Mouse (Mus musculus) limb, embryonic 10.5 days (tissue): Measurements from ENCODE around the gene Sox6. TPM values are rescaled to one million over a fixed set of nuclear protein-coding genes. Genes with fewer than 3 reads are reported as not detected.

Experiments
- DNase-seq: peaks from one replicate; pipeline ENCODE4 v3.0.0-alpha.2; 2017; ENCODE audit warnings: low spot score
- H3K27ac ChIP-seq: fragments of 300-500 bp; sonication (generic); 2 replicates; pipeline ENCODE4 v1.5.1; 2016; ENCODE audit warnings: mild to moderate bottlenecking
- H3K27me3 ChIP-seq: fragments of 300-500 bp; sonication (generic); 2 replicates; pipeline ENCODE4 v1.6.1; 2016; ENCODE audit warnings: low read depth, mild to moderate bottlenecking; ENCODE audit not compliant: poor library complexity, severe bottlenecking
- H3K36me3 ChIP-seq: fragments of 300-500 bp; sonication (generic); 2 replicates; pipeline ENCODE4 v1.6.1; 2016; ENCODE audit warnings: mild to moderate bottlenecking, moderate library complexity
- H3K4me1 ChIP-seq: fragments of 300-500 bp; sonication (generic); 2 replicates; pipeline ENCODE4 v1.6.1; 2016
- H3K4me3 ChIP-seq: fragments of 300-500 bp; sonication (generic); 2 replicates; pipeline ENCODE4 v1.5.1; 2016; ENCODE audit warnings: mild to moderate bottlenecking, moderate library complexity
- H3K9me3 ChIP-seq: fragments of 300-500 bp; sonication (generic); replicated peaks from 2 replicates; pipeline ENCODE4 v1.6.1; 2016; ENCODE audit warnings: mild to moderate bottlenecking
- WGBS: fragments of 180-500 bp; shearing (Covaris S2); methylation state at CpG from one replicate; pipeline ENCODE4 v1.1.7; 2016; 5-methylcytosine and 5-hydroxymethylcytosine counted together
- polyA plus RNA-seq: library from polyadenylated mRNA; unstranded; fragments of >200 nt; fragmentation: Nextera tagmentation; extraction: Ambion mirVana; gene quantifications from 2 replicates; pipeline ENCODE4 v1.2.1, GENCODE M21; 2016

The Sox6 gene
- polyA plus RNA-seq, 1 experiment from 2014 or later = 23.7 TPM

DNA sequence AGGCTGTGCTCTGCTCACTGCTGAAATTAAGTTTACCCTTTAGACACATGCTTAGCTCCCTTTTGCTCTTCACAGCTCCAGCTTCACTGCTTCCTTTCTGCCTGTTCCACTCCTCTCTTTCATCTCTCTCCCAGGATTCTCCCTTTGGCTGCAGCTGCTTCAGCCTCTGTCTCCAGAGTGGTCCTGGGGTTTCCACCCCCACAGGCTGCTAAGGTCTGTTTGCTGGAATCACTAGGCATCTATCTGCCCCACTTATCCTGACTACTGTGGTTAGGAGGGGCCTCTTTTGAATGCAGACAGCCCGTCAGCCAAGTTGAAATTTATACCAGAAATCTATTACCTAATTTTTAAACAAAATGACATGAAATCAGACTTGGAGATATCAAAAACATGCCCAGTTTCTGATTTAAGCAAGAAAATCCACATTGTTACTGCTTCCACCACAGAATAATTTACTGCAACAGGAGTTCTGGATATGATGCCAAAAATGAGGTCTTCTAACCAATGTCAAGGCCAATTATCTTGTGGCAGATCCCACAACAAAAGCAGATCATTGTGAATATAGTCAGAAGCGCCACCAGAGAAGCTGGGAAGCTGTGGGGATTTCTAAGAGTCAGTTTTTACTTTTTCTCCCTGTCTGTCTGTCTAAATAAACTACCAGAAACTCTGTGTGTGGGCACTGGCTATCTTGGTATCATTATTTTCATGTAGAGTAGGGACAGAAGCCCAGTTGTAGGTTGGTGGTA, 552.8 kb downstream of the Sox6 start:
- Histone ChIP-seq H3K27me3 (no peaks in the 10 kb centered on the region; the same call in 1 of the 2 replicates), H3K27ac (no peak overlapping the region), H3K4me3 (no peak overlapping the region), H3K9me3 (no peaks in the 10 kb centered on the region), H3K4me1 (peaks cover 19% of the 10 kb centered on the region), H3K36me3 (no peaks in the 10 kb centered on the region)
- WGBS = 89% methylated on average over 2 of the region's 2 CpGs
- DNase-seq = no peak

DNA sequence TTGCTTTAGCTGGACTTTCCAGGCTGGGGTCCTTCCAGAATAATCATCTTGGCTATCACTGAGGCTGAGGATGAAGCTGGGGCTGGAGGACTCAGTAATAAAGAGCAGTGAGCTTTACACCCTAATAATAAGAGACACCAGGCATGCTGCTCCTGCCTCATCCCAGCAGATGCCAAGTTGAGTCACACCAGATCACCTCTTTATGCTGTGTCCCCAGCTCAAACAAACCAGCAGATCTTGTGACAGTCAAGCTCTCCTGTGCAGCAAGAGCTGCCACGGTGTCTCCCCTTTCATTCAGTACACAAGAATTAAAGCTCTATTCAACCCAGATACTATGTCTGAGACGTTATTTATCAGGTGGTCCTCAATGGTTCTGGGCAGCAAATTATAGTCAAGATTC, 560.8 kb downstream of the Sox6 start:
- no peak for DNase-seq

DNA sequence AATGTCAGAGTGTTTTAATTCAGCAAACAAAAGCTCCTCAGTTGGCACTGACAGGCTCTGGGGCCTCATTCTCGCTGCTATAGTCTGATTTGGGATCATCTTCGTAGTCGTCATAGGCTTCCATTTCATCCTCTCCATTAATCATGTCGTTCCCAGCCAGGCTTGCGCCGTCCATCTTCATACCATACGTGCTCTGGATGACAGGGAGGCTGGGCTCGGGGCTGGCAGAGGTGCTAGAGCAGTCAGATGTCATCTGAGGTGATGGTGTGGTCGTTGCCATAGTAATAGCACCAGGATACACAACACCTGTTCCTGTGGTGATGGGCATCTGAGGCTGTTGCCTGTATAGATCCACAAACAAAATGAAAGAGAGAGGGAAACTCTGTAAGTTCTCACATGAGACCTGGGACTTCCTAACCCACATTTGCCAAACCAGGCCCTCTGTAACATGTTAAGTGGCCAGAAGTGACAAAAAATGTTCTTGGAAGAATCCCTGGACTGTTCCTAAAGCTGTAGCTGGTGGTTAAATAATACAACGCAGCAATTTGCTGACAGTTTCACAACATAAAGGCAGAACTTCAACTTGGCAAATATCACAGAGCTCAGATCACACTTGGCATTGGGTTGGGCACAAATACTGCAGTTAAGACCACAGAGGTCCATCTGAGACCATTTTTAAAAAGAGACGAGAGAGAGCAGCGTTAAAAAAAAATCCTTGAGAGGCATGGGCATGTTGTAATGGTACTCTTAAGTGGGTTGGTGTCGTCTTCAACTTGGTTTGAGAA, 561.5 kb downstream of the Sox6 start:
- DNase-seq = no peak
- no peak overlapping the region for H3K27ac ChIP-seq
- no peaks in the 10 kb centered on the region for H3K9me3 ChIP-seq
- 65% methylated on average over 13 of the region's 13 CpGs for WGBS
- no peak overlapping the region for H3K4me3 ChIP-seq
- 0 out of 2 replicates have a peak, but pooled peaks cover 6% of the 10 kb centered on the region for H3K4me1 ChIP-seq
- no peaks in the 10 kb centered on the region for H3K27me3 ChIP-seq
- H3K36me3 ChIP-seq = 0 out of 2 replicates have a peak, but pooled peaks cover 3% of the 10 kb centered on the region

More for the DNA sequence above, 560.8 kb downstream of the Sox6 start:
- H3K4me3 ChIP-seq = no peak overlapping the region
- 0 out of 2 replicates have a peak, but pooled peaks cover 3% of the 10 kb centered on the region for H3K36me3 ChIP-seq
- no peaks in the 10 kb centered on the region for H3K27me3 ChIP-seq
- 0 out of 2 replicates have a peak, but pooled peaks cover 6% of the 10 kb centered on the region for H3K4me1 ChIP-seq
- H3K9me3 ChIP-seq = no peaks in the 10 kb centered on the region
- WGBS = 66% methylated on average over 2 of the region's 2 CpGs
- no peak overlapping the region for H3K27ac ChIP-seq

DNA sequence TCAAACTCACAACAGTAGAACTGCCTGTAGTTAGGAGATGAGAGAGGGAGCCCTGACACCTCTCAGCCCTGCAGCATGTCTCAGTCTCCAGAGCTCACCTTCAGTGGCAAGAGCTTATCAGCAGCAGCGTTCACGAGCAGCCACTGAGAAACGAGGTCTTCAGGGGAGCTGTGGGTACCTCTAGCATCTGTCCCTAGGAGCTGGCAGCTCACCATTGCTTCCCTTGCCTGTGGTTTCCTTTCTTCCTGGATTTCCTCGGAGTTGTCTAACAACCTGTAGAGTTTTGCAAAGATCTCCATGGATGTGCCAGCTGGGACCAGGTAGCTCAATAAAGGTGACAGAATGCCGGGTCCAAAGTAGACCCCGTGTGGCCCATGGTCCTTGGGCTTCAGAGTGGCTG, 563.4 kb downstream of the Sox6 start:
- WGBS = 78% methylated on average over 6 of the region's 6 CpGs
- Histone ChIP-seq H3K36me3 (0 out of 2 replicates have a peak, but pooled peaks cover 3% of the 10 kb centered on the region), H3K4me3 (no peak overlapping the region), H3K9me3 (no peaks in the 10 kb centered on the region), H3K4me1 (0 out of 2 replicates have a peak, but pooled peaks cover 6% of the 10 kb centered on the region), H3K27ac (no peak overlapping the region), H3K27me3 (no peaks in the 10 kb centered on the region)
- DNase-seq = no peak

DNA sequence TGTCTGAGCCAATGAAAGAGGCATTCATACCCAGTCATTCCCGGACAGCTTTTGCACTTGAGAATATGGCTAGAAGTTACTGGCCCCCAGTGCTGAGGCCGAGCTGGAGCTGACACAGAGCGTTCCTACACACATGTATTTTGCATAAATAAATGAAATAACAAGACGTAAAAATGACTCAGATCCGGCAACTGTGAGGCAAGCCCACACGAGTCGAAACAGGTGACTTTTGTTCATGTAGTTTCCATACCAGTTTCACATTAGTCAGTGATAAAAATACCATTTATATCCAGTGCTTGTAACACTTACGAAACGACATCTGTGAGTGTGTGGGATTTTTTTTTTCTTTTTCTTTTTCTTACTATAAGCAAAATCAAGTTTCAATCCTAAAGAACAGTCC, 564.5 kb downstream of the Sox6 start:
- H3K9me3 ChIP-seq = no peaks in the 10 kb centered on the region
- H3K4me3 ChIP-seq = no peak overlapping the region
- WGBS = 91% methylated on average over 9 of the region's 9 CpGs
- no peak for DNase-seq
- H3K4me1 ChIP-seq = peaks cover 9% of the 10 kb centered on the region; the same call in 1 of the 2 replicates
- no peak overlapping the region for H3K27ac ChIP-seq
- H3K27me3 ChIP-seq = no peaks in the 10 kb centered on the region
- H3K36me3 ChIP-seq = 0 out of 2 replicates have a peak, but pooled peaks cover 3% of the 10 kb centered on the region

DNA sequence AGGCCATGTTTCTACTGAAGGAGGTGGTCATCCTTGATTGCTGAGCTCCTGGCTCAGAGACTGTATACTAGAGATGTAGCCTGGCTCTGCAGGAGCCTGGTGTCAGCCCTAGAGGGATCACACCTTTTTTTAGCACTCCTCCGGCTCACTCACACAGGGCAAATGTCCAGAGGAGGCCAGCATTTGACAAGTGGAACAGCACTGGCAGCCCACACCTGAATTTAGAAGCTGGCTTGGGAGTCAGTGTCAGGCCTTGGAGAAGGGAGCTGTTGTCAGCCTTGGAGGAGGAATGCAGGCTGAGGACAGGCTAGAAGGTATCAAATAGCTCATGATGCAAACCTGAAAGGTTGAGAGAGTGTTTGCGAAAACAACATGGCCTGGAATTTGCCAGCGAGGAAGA, 565.7 kb downstream of the Sox6 start:
- no peak for DNase-seq
- H3K27ac ChIP-seq = no peak overlapping the region; the same call in 1 of the 2 replicates
- H3K36me3 ChIP-seq = 0 out of 2 replicates have a peak, but pooled peaks cover 3% of the 10 kb centered on the region
- H3K4me1 ChIP-seq = peaks cover 9% of the 10 kb centered on the region; the same call in 1 of the 2 replicates
- H3K9me3 ChIP-seq = no peaks in the 10 kb centered on the region
- H3K4me3 ChIP-seq = no peak overlapping the region
- 74% methylated on average over 3 of the region's 3 CpGs for WGBS
- H3K27me3 ChIP-seq = no peaks in the 10 kb centered on the region

DNA sequence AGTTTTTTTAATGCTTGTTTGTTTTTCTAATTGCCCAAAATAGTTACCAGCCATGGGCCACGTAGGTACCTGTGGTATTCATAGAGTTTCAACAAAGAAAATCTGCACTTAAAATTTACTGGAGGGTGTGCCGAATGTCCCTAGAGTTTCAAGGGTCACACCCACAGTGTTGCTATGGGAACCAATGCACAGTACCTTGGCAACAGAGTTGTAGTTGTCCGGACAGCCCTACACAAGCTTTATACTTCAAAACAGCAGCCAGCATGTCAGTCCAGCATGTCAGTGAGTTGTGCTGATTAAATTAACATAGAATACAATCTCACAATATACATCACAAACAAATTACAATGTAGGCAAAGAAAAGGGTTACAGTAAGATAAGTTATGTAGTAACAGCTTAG, 567.1 kb downstream of the Sox6 start:
- H3K27me3 ChIP-seq = no peaks in the 10 kb centered on the region
- DNase-seq = no peak
- H3K36me3 ChIP-seq = 0 out of 2 replicates have a peak, but pooled peaks cover 3% of the 10 kb centered on the region
- H3K4me1 ChIP-seq = peaks cover 9% of the 10 kb centered on the region; the same call in 1 of the 2 replicates
- H3K9me3 ChIP-seq = no peaks in the 10 kb centered on the region
- H3K27ac ChIP-seq = no peak overlapping the region
- 85% methylated on average over 3 of the region's 3 CpGs for WGBS
- H3K4me3 ChIP-seq = no peak overlapping the region

DNA sequence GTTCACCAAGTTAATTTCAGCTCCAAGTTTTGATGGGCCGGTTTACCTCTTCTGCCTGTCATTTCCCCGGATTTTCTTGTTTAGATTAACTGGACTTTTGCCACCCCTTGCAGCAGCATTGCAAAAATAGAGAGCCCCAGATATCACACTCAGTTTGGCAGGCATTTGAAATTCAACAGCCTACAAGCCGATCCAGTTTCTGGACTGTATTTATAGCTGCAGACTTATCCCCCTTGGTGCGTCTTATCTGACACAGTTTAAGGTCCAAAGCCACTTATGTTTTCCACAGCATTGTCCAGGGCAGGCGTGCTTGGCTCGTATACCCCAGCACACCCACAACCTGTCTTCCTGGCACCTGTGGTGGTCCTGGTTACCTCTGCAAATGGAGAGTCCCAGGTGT, 571.8 kb downstream of the Sox6 start:
- no peak for DNase-seq
- Histone ChIP-seq H3K9me3 (0 out of 2 replicates have a peak, but pooled peaks cover 2% of the 10 kb centered on the region), H3K36me3 (no peaks in the 10 kb centered on the region), H3K27ac (no peak overlapping the region), H3K4me3 (no peak overlapping the region), H3K4me1 (peaks cover 5% of the 10 kb centered on the region; the same call in 1 of the 2 replicates), H3K27me3 (no peaks in the 10 kb centered on the region)
- 89% methylated on average over 6 of the region's 6 CpGs for WGBS

DNA sequence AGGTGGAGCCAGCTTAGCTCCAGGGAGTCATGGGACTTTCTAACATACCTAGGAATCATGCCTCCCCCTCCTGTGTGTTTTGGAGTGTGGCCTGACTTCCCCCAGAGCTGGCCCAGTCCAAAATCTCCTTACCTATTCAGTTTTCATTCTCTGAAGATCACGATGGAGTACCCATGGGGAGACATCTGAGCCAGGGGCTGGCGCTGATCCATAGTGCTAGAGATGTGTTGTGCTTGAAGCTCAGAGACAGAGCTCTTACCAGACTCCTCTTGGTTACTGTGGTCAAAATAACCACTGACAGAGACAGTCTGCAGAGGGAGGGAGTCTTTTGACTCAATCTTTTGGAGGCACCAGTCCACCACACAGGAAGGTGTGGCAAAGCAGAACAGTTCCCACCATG, 575.2 kb downstream of the Sox6 start:
- Histone ChIP-seq H3K27ac (no peak overlapping the region), H3K9me3 (0 out of 2 replicates have a peak, but pooled peaks cover 2% of the 10 kb centered on the region), H3K4me3 (no peak overlapping the region), H3K36me3 (no peaks in the 10 kb centered on the region), H3K27me3 (no peaks in the 10 kb centered on the region), H3K4me1 (0 out of 2 replicates have a peak, but pooled peaks cover 2% of the 10 kb centered on the region)
- 93% methylated on average over 2 of the region's 2 CpGs for WGBS
- no peak for DNase-seq

DNA sequence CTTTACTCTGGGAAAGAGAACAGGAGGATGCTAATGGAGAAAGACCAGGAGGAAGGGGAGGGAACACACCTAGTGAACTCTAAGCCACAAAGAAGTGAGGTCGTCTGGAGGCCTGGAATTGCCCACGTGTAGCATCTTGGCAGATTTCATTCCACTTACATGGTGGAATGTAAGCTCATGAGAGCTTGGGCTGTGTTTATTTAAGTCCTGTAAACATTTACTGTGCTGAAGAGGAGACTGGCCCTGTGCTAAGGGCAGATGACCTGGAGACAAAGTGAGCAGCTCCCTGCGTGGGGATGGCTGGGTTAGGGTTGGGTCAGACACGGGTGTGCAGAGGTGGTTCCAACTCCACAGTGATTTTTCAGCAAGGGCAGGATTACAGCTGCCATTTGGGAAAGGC, 576.3 kb downstream of the Sox6 start:
- no peak for DNase-seq
- 0 out of 2 replicates have a peak, but pooled peaks cover 2% of the 10 kb centered on the region for H3K9me3 ChIP-seq
- H3K27ac ChIP-seq = no peak overlapping the region
- no peak overlapping the region for H3K4me3 ChIP-seq
- 0 out of 2 replicates have a peak, but pooled peaks cover 2% of the 10 kb centered on the region for H3K4me1 ChIP-seq
- 44% methylated on average over 4 of the region's 4 CpGs for WGBS
- H3K27me3 ChIP-seq = no peaks in the 10 kb centered on the region
- no peaks in the 10 kb centered on the region for H3K36me3 ChIP-seq

DNA sequence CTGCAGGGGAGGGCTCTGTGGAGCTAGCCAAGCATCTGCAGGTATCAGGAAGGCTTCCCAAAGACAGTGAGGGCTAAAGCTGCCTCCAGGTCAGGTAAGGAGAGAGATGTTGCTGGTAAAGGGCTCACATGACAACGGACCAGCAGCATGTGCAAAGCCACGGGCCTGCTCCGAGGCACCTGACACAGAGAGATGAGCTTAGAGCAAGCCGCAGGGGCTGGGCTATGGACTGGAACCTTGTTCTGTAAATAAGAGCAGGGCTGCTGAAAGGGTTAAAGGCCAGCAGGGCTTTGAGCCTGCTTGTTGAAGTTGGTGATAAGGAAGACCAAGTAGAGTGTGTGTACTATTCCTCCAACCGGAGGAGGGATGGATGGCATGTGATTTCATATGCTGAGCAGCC, 583.6 kb downstream of the Sox6 start:
- 88% methylated on average over 5 of the region's 5 CpGs for whole genome bisulfite sequencing
- Histone ChIP-seq H3K36me3 (no peaks in the 10 kb centered on the region), H3K4me1 (peaks cover 31% of the 10 kb centered on the region), H3K27me3 (peaks cover 20% of the 10 kb centered on the region; the same call in 1 of the 2 replicates), H3K4me3 (no peak overlapping the region), H3K9me3 (no peaks in the 10 kb centered on the region), H3K27ac (no peak overlapping the region)
- DNase-seq = no peak

DNA sequence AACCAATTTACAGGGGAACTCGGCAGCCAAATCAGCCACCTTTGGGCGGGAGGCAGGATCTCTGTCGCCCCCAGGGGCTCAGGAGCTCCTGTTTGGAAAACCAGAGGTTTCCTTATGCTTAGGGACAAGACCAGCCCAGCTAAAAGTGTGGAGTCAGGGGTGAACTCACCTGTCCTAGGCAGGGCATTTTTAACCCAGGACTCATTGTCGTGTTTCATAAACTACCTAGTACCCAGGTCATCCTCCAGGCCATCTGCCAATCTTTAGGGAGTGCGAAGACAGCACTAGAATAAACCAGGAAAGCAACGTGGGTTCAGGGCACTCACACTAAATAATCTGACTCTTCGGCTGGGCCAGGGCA, 584.9 kb downstream of the Sox6 start:
- Histone ChIP-seq H3K27ac (peak overlapping the region; percentile 85), H3K4me3 (peak overlapping the region; percentile 36), H3K9me3 (no peaks in the 10 kb centered on the region), H3K36me3 (no peaks in the 10 kb centered on the region), H3K4me1 (peaks cover 39% of the 10 kb centered on the region), H3K27me3 (peaks cover 20% of the 10 kb centered on the region; the same call in 1 of the 2 replicates)
- DNase-seq = no peak
- 42% methylated on average over 7 of the region's 7 CpGs for WGBS
